Comparison of ENCODE assay signal across 11 mouse cellular contexts in genomic region chr13:44833353-44833752, GRCm38 (mm10).
DNase-seq lines count a peak whose midpoint lies in the region; ATAC-seq and TF ChIP-seq lines count a peak whose summit lies in the region.
"Had no signal": no experiment of that assay in that cellular context is flagged by ENCODE, and none has a peak within 500 bp of the region (broad histone marks: within the 10 kb centered on the region; RNA-seq: fewer than 3 reads in every experiment).

No protein-coding gene starts in this region.

- WGBS in forebrain, embryonic 14.5 days = 62% methylated on average over 3 of the region's 3 CpGs
- WGBS in forebrain, embryonic 11.5 days = 65% methylated on average over 3 of the region's 3 CpGs
- WGBS in spleen, adult 2 months = 45% methylated on average over 3 of the region's 3 CpGs
- WGBS in limb, embryonic 14.5 days = 67% methylated on average over 3 of the region's 3 CpGs
- WGBS in stomach, postnatal 0 days = 59% methylated on average over 3 of the region's 3 CpGs

- no peaks in the 10 kb centered on the region for H3K4me1 ChIP-seq in forebrain, embryonic 14.5 days (ENCODE audit: control insufficient read depth, insufficient read depth, low read length)
- no peaks in the 10 kb centered on the region for H3K4me1 ChIP-seq in forebrain, embryonic 11.5 days (replicated peaks; ENCODE audit: control insufficient read depth, insufficient read depth, low read length)
- peaks cover 2% of the 10 kb centered on the region; the same call in 1 of the 2 replicates for H3K4me1 ChIP-seq in spleen, adult 2 months (ENCODE audit: control insufficient read depth, insufficient read depth, insufficient read length)
- no peaks in the 10 kb centered on the region; the same call in 1 of the 2 replicates for H3K4me1 ChIP-seq in limb, embryonic 14.5 days (ENCODE audit: control insufficient read depth, insufficient read depth, low read length)
- no peaks in the 10 kb centered on the region for H3K4me1 ChIP-seq in stomach, postnatal 0 days (replicated peaks; ENCODE audit: control insufficient read depth, insufficient read depth)

- peak; percentile 78 for DNase-seq in forebrain, embryonic 14.5 days (ENCODE audit: low spot score)
- no peak for DNase-seq in forebrain, embryonic 11.5 days (ENCODE audit: low spot score)
- DNase-seq in spleen, adult 2 months (ENCODE audit: low read depth in 1 of 2, low spot score in 2 of 2) = peak; percentile 9 to 26
- no peak for DNase-seq in spleen, adult 12 weeks (ENCODE audit: low spot score)
- DNase-seq in cerebellum, adult 9-10 months = peak; percentile 80
- DNase-seq in heart, postnatal 36 days = peak; percentile 31 to 49
- peak; percentile 79 for DNase-seq in limb, embryonic 14.5 days (ENCODE audit: low spot score)
- DNase-seq in stomach, postnatal 0 days (ENCODE audit: low spot score) = peak; percentile 23

- TF ChIP-seq EP300 in stomach, postnatal 0 days (optimal IDR thresholded peaks at IDR 0.05) = no peak

- H3K27ac ChIP-seq in forebrain, embryonic 14.5 days (ENCODE audit: low read depth, low read length) = no peak overlapping the region
- H3K27ac ChIP-seq in forebrain, embryonic 11.5 days (ENCODE audit: low read depth, low read length) = no peak overlapping the region
- H3K27ac ChIP-seq in spleen, adult 2 months (ENCODE audit: insufficient read depth, low read length) = no peak overlapping the region
- no peak overlapping the region for H3K27ac ChIP-seq in limb, embryonic 14.5 days (replicated peaks; ENCODE audit: low read depth, low read length)
- H3K27ac ChIP-seq in stomach, postnatal 0 days (replicated peaks) = no peak overlapping the region
- H3K27ac ChIP-seq: heart, embryonic 15.5 days had no signal

- H3K4me2 ChIP-seq in forebrain, embryonic 14.5 days (ENCODE audit: low read length) = no peak overlapping the region
- H3K4me2 ChIP-seq in forebrain, embryonic 11.5 days (ENCODE audit: low read depth, low read length, severe bottlenecking) = no peak overlapping the region
- no peak overlapping the region for H3K4me2 ChIP-seq in limb, embryonic 14.5 days (replicated peaks; ENCODE audit: low read depth, low read length, severe bottlenecking)
- H3K4me2 ChIP-seq in stomach, postnatal 0 days (replicated peaks; ENCODE audit: low read depth) = no peak overlapping the region
- H3K4me2 ChIP-seq: heart, embryonic 15.5 days had no signal

- 0 out of 2 replicates have a peak, but pooled peaks have one; percentile 44 for ATAC-seq in forebrain, embryonic 14.5 days
- no peak for ATAC-seq in forebrain, embryonic 11.5 days (replicated peaks; ENCODE audit: low FRiP score)
- ATAC-seq in limb, embryonic 14.5 days (ENCODE audit: low FRiP score, low read depth) = peak; percentile 60; the same call in 1 of the 2 replicates
- no peak for ATAC-seq in stomach, postnatal 0 days (ENCODE audit: low FRiP score, low TSS enrichment)

- H3K27me3 ChIP-seq in forebrain, embryonic 14.5 days (replicated peaks; ENCODE audit: control insufficient read depth, insufficient read depth, low read length) = no peaks in the 10 kb centered on the region
- no peaks in the 10 kb centered on the region for H3K27me3 ChIP-seq in forebrain, embryonic 11.5 days (ENCODE audit: control insufficient read depth, insufficient read depth, low read length)
- H3K27me3 ChIP-seq in spleen, adult 2 months (ENCODE audit: control insufficient read depth, insufficient read depth, low read length) = no peaks in the 10 kb centered on the region
- H3K27me3 ChIP-seq in limb, embryonic 14.5 days (ENCODE audit: control insufficient read depth, insufficient read depth, low read length) = no peaks in the 10 kb centered on the region
- no peaks in the 10 kb centered on the region for H3K27me3 ChIP-seq in stomach, postnatal 0 days (ENCODE audit: control insufficient read depth, insufficient read depth, low read length)
- H3K27me3 ChIP-seq: heart, embryonic 15.5 days had no signal

- H3K4me3 ChIP-seq in forebrain, embryonic 14.5 days (ENCODE audit: low read depth, low read length) = no peak overlapping the region
- no peak overlapping the region for H3K4me3 ChIP-seq in forebrain, embryonic 11.5 days (ENCODE audit: low read depth, low read length)
- H3K4me3 ChIP-seq in spleen, adult 2 months (ENCODE audit: extremely low read depth, insufficient read depth, insufficient read length) = no peak overlapping the region
- H3K4me3 ChIP-seq in limb, embryonic 14.5 days (replicated peaks; ENCODE audit: low read length) = no peak overlapping the region
- H3K4me3 ChIP-seq in stomach, postnatal 0 days (ENCODE audit: low read depth, low read length) = no peak overlapping the region
- H3K4me3 ChIP-seq: heart, embryonic 15.5 days; myocyte had no signal

- no peak overlapping the region for H3K9ac ChIP-seq in forebrain, embryonic 14.5 days (ENCODE audit: low read length)
- H3K9ac ChIP-seq in forebrain, embryonic 11.5 days (ENCODE audit: low read length) = no peak overlapping the region
- H3K9ac ChIP-seq in limb, embryonic 14.5 days (ENCODE audit: low read depth, low read length, severe bottlenecking) = no peak overlapping the region
- H3K9ac ChIP-seq in stomach, postnatal 0 days (ENCODE audit: low read length) = no peak overlapping the region
- H3K9ac ChIP-seq: heart, embryonic 15.5 days had no signal

- no peaks in the 10 kb centered on the region for H3K9me3 ChIP-seq in forebrain, embryonic 14.5 days (replicated peaks; ENCODE audit: control insufficient read depth, low read length)
- no peaks in the 10 kb centered on the region for H3K9me3 ChIP-seq in forebrain, embryonic 11.5 days (ENCODE audit: control insufficient read depth, low read length)
- H3K9me3 ChIP-seq in limb, embryonic 14.5 days (ENCODE audit: control insufficient read depth, low read length) = no peaks in the 10 kb centered on the region
- H3K9me3 ChIP-seq in stomach, postnatal 0 days (ENCODE audit: control insufficient read depth, low read length) = no peaks in the 10 kb centered on the region
- H3K9me3 ChIP-seq: G1E; heart, embryonic 15.5 days had no signal

- TF ChIP-seq POLR2A in spleen, adult 2 months (IDR thresholded peaks at IDR 0.05; ENCODE audit: low read depth, low read length) = no peak
- no peak for TF ChIP-seq POLR2A in limb, embryonic 14.5 days (IDR thresholded peaks at IDR 0.05; ENCODE audit: borderline replicate concordance, extremely low read depth, insufficient read depth, insufficient read length)

- intact Hi-C loops in heart, postnatal 36 days (cut with DNase I) = loop anchor here (1.0 to 5.0 kb wide), 5 partner anchors 29 to 1038 kb away; no protein-coding TSS in a partner anchor

- H3K36me3 ChIP-seq in forebrain, embryonic 14.5 days (ENCODE audit: control insufficient read depth, insufficient read depth, low read length) = no peaks in the 10 kb centered on the region
- no peaks in the 10 kb centered on the region for H3K36me3 ChIP-seq in forebrain, embryonic 11.5 days (ENCODE audit: control insufficient read depth, insufficient read depth, low read length)
- peaks cover 2% of the 10 kb centered on the region for H3K36me3 ChIP-seq in spleen, adult 2 months (ENCODE audit: control insufficient read depth, insufficient read depth, low read length)
- H3K36me3 ChIP-seq in limb, embryonic 14.5 days (ENCODE audit: control insufficient read depth, insufficient read depth, low read length) = no peaks in the 10 kb centered on the region
- H3K36me3 ChIP-seq in stomach, postnatal 0 days (ENCODE audit: control insufficient read depth, insufficient read depth, low read length) = no peaks in the 10 kb centered on the region
- H3K36me3 ChIP-seq: heart, embryonic 15.5 days had no signal

- TF ChIP-seq CTCF in spleen, adult 2 months (IDR thresholded peaks at IDR 0.05; ENCODE audit: extremely low read depth, insufficient read depth, insufficient read length, insufficient replicate concordance) = no peak
- TF ChIP-seq CTCF in stomach, postnatal 0 days (IDR thresholded peaks at IDR 0.05; ENCODE audit: low read depth) = peak; percentile 90

Comparison
In these comparisons a context has a peak if more than half of its experiments do, and no peak if none do; other contexts are left out.
1. ATAC-seq: peak in forebrain, embryonic 14.5 days (single experiment) and limb, embryonic 14.5 days (single experiment); none in forebrain, embryonic 11.5 days (single experiment) and stomach, postnatal 0 days (single experiment).
2. DNase-seq: peak in forebrain, embryonic 14.5 days (single experiment), spleen, adult 2 months (2 of 2), cerebellum, adult 9-10 months (single experiment), heart, postnatal 36 days (2 of 2), limb, embryonic 14.5 days (single experiment) and stomach, postnatal 0 days (single experiment); none in forebrain, embryonic 11.5 days (single experiment) and spleen, adult 12 weeks (single experiment).